Mouse (Mus musculus) forelimb bud, embryonic 11.5 days (tissue): ENCODE results near the gene Cuta.
"Not testable (repeated sequence)": the region's sequence is repeated elsewhere in the genome, so short reads cannot be mapped to it uniquely, and the experiment has no call there.

Experiments
- DNase-seq: peaks from one replicate; pipeline ENCODE4 v3.0.0-alpha.2; 2012; ENCODE audit warnings: low read depth, low spot score

The Cuta gene

GRCm38 (mm10) chr17:26936453-26936852, 2.9 kb downstream of the Cuta start:
- DNase-seq = no peak

GRCm38 (mm10) chr17:26935027-26935426, 4.3 kb downstream of the Cuta start:
- DNase-seq = no peak

- DNase-seq = no peak
These were observed 5.2 kb downstream of the Cuta start for GRCm38 (mm10) chr17:26933885-26934827.

GRCm38 (mm10) chr17:26933419-26933818, 6.0 kb downstream of the Cuta start:
- DNase-seq = no peak

GRCm38 (mm10) chr17:26932839-26933398, 6.5 kb downstream of the Cuta start, which contains the start of gene Phf1:
Gene Phf1 (plus strand): TSS chr17:26933052.
- DNase-seq = peak; percentile 91

- DNase-seq = not testable (repeated sequence)
These were observed 7.6 kb downstream of the Cuta start for GRCm38 (mm10) chr17:26931795-26932194.

GRCm38 (mm10) chr17:26925414-26925813, 14.0 kb downstream of the Cuta start:
- DNase-seq = not testable (repeated sequence)

- not testable (repeated sequence) for DNase-seq
These were observed 17.0 kb downstream of the Cuta start for GRCm38 (mm10) chr17:26922368-26922767.

GRCm38 (mm10) chr17:26919516-26919915, 19.9 kb downstream of the Cuta start:
- DNase-seq = not testable (repeated sequence)

- DNase-seq = no peak
These were observed 21.0 kb downstream of the Cuta start for GRCm38 (mm10) chr17:26918343-26918742.

GRCm38 (mm10) chr17:26917560-26917959, 21.8 kb downstream of the Cuta start:
- DNase-seq = not testable (repeated sequence)

- DNase-seq = peak; percentile 100
These were observed 22.5 kb downstream of the Cuta start, which contains the start of gene Kifc5b for GRCm38 (mm10) chr17:26916711-26917482. Gene Kifc5b (plus strand): TSS chr17:26917091.

- no peak for DNase-seq
These were observed 24.1 kb downstream of the Cuta start for GRCm38 (mm10) chr17:26915248-26915647.

GRCm38 (mm10) chr17:26907506-26907905, 31.9 kb downstream of the Cuta start:
- DNase-seq = not testable (repeated sequence)

- no peak for DNase-seq
These were observed 35.0 kb downstream of the Cuta start for GRCm38 (mm10) chr17:26904320-26904719.

- DNase-seq = no peak
These were observed 38.5 kb downstream of the Cuta start for GRCm38 (mm10) chr17:26900916-26901315.

GRCm38 (mm10) chr17:26895578-26895977, 43.8 kb downstream of the Cuta start:
- DNase-seq = peak; percentile 71

GRCm38 (mm10) chr17:26894342-26894741, 45.0 kb downstream of the Cuta start:
- DNase-seq = no peak

- DNase-seq = no peak
These were observed 45.9 kb downstream of the Cuta start for GRCm38 (mm10) chr17:26893492-26893891.

GRCm38 (mm10) chr17:26892635-26893375, 46.6 kb downstream of the Cuta start:
- no peak for DNase-seq

- no peak for DNase-seq
These were observed 51.4 kb downstream of the Cuta start for GRCm38 (mm10) chr17:26887926-26888325.
